Mouse (Mus musculus) stomach, postnatal 0 days (tissue): ENCODE measurements around the gene Hmgcll1. TPM values are rescaled to one million over a fixed set of nuclear protein-coding genes. Genes with fewer than 3 reads are reported as not detected.

ENCODE experiments used
- ATAC-seq: fragments of 200-750 bp; cut with Nextera tagmentation; 2 replicates; pipeline ENCODE4 v1.8.0; 2017; ENCODE audit not compliant: low FRiP score, low TSS enrichment
- DNase-seq: peaks from one replicate; pipeline ENCODE4 v3.0.0-alpha.2; 2016; ENCODE audit warnings: low spot score
- H3K27ac ChIP-seq: fragments of 300-500 bp; sonication (generic); replicated peaks from 2 replicates; pipeline ENCODE4 v1.5.1; 2014; ENCODE audit warnings: mild to moderate bottlenecking, control low read depth
- H3K27me3 ChIP-seq: fragments of 300-500 bp; sonication (generic); 2 replicates; pipeline ENCODE4 v1.6.1; 2014; ENCODE audit warnings: low read length; ENCODE audit not compliant: control insufficient read depth, insufficient read depth
- H3K36me3 ChIP-seq: fragments of 300-500 bp; sonication (generic); 2 replicates; pipeline ENCODE4 v1.6.1; 2014; ENCODE audit warnings: low read length, mixed read lengths; ENCODE audit not compliant: control insufficient read depth, insufficient read depth
- H3K4me1 ChIP-seq: fragments of 300-500 bp; sonication (generic); replicated peaks from 2 replicates; pipeline ENCODE4 v1.6.1; 2014; ENCODE audit warnings: antibody characterized with exemption; ENCODE audit not compliant: control insufficient read depth, insufficient read depth
- H3K4me2 ChIP-seq: fragments of 300-500 bp; sonication (generic); replicated peaks from 2 replicates; pipeline ENCODE4 v1.6.1; 2014; ENCODE audit warnings: low read depth, mild to moderate bottlenecking, control low read depth, moderate library complexity
- H3K4me3 ChIP-seq: fragments of 300-500 bp; sonication (generic); 2 replicates; pipeline ENCODE4 v1.5.1; 2014; ENCODE audit warnings: low read depth, low read length, control low read depth
- H3K9ac ChIP-seq: fragments of 300-500 bp; sonication (generic); 2 replicates; pipeline ENCODE4 v1.6.1; 2014; ENCODE audit warnings: mild to moderate bottlenecking, low read length, control low read depth, mixed read lengths
- H3K9me3 ChIP-seq: fragments of 300-500 bp; sonication (generic); 2 replicates; pipeline ENCODE4 v1.6.1; 2016; ENCODE audit warnings: low read length; ENCODE audit not compliant: control insufficient read depth
- CTCF ChIP-seq: IDR thresholded peaks from 2 replicates; pipeline ENCODE4 v1.5.1; 2016; ENCODE audit warnings: antibody characterized with exemption, low read depth, mild to moderate bottlenecking, moderate library complexity
- EP300 ChIP-seq: optimal IDR thresholded peaks from 2 replicates; pipeline ENCODE3; 2016; ENCODE audit warnings: antibody characterized with exemption
- WGBS: fragments of 180-500 bp; shearing (Covaris S2); extraction: QIAGEN DNeasy Blood & Tissue Kit; methylation state at CpG from one replicate; pipeline ENCODE4 v1.1.7; 2014; 5-methylcytosine and 5-hydroxymethylcytosine counted together
- polyA plus RNA-seq: library from polyadenylated mRNA; unstranded; fragments of >200 nt; fragmentation: Nextera tagmentation; extraction: Ambion mirVana; gene quantifications from 2 replicates; pipeline ENCODE4 v1.2.1, GENCODE M21; 2015

The Hmgcll1 gene
- polyA plus RNA-seq, 1 experiment from 2014 or later, result 1.0 TPM

- DNase-seq (no peak), ATAC-seq (no peak; the same call in 1 of the 2 replicates)
- Histone ChIP-seq H3K36me3 (no peaks in the 10 kb centered on the region), H3K4me3 (no peak overlapping the region), H3K4me2 (no peak overlapping the region), H3K4me1 (0 out of 2 replicates have a peak, but pooled peaks cover 5% of the 10 kb centered on the region), H3K27me3 (no peaks in the 10 kb centered on the region), H3K9ac (no peak overlapping the region), H3K27ac (no peak overlapping the region), H3K9me3 (no peaks in the 10 kb centered on the region)
- TF ChIP-seq EP300, result no peak
- TF ChIP-seq CTCF, result no peak
- WGBS, result 78% methylated on average over 10 of the region's 10 CpGs
These were observed 1.9 kb downstream of the Hmgcll1 start for GRCm38 (mm10) chr9:76016506-76016905.

GRCm38 (mm10) chr9:76023551-76023973, 8.9 kb downstream of the Hmgcll1 start:
- peak overlapping the region; percentile 56; the same call in 1 of the 2 replicates for H3K27ac ChIP-seq
- H3K36me3 ChIP-seq, result no peaks in the 10 kb centered on the region
- H3K27me3 ChIP-seq, result no peaks in the 10 kb centered on the region
- H3K4me3 ChIP-seq, result no peak overlapping the region
- no peaks in the 10 kb centered on the region for H3K9me3 ChIP-seq
- DNase-seq, result no peak
- no peak for TF ChIP-seq EP300
- TF ChIP-seq CTCF, result peak; percentile 34
- no peaks in the 10 kb centered on the region for H3K4me1 ChIP-seq
- ATAC-seq, result 0 out of 2 replicates have a peak, but pooled peaks have one; percentile 29
- H3K9ac ChIP-seq, result no peak overlapping the region
- 59% methylated on average over 5 of the region's 5 CpGs for WGBS
- H3K4me2 ChIP-seq, result no peak overlapping the region; the same call in 1 of the 2 replicates

- H3K9me3 ChIP-seq, result no peaks in the 10 kb centered on the region
- DNase-seq, result no peak
- H3K9ac ChIP-seq, result no peak overlapping the region
- H3K4me1 ChIP-seq, result no peaks in the 10 kb centered on the region
- no peaks in the 10 kb centered on the region for H3K36me3 ChIP-seq
- ATAC-seq, result peak; percentile 32; the same call in 1 of the 2 replicates
- peak overlapping the region; percentile 79 for H3K27ac ChIP-seq
- TF ChIP-seq CTCF (no peak), EP300 (no peak)
- H3K4me3 ChIP-seq, result no peak overlapping the region
- H3K4me2 ChIP-seq, result no peak overlapping the region
- 30% methylated on average over 5 of the region's 5 CpGs for WGBS
- H3K27me3 ChIP-seq, result no peaks in the 10 kb centered on the region
These were observed 9.9 kb downstream of the Hmgcll1 start for GRCm38 (mm10) chr9:76024277-76025246.

- ATAC-seq (no peak), DNase-seq (no peak)
- H3K4me3 ChIP-seq, result no peak overlapping the region
- 67% methylated on average over 16 of the region's 16 CpGs for WGBS
- H3K4me2 ChIP-seq, result no peak overlapping the region
- no peaks in the 10 kb centered on the region for H3K9me3 ChIP-seq
- H3K9ac ChIP-seq, result no peak overlapping the region
- TF ChIP-seq CTCF (no peak), EP300 (no peak)
- H3K27ac ChIP-seq, result no peak overlapping the region
- no peaks in the 10 kb centered on the region for H3K36me3 ChIP-seq
- H3K4me1 ChIP-seq, result no peaks in the 10 kb centered on the region
- H3K27me3 ChIP-seq, result no peaks in the 10 kb centered on the region
These were observed 15.0 kb downstream of the Hmgcll1 start for GRCm38 (mm10) chr9:76029471-76030199.

- H3K9me3 ChIP-seq, result no peaks in the 10 kb centered on the region
- no peak overlapping the region for H3K4me3 ChIP-seq
- no peaks in the 10 kb centered on the region for H3K36me3 ChIP-seq
- no peaks in the 10 kb centered on the region for H3K27me3 ChIP-seq
- ATAC-seq (no peak), DNase-seq (no peak)
- no peak overlapping the region for H3K27ac ChIP-seq
- H3K4me2 ChIP-seq, result no peak overlapping the region
- H3K4me1 ChIP-seq, result no peaks in the 10 kb centered on the region
- no peak overlapping the region for H3K9ac ChIP-seq
- TF ChIP-seq EP300, result no peak
- TF ChIP-seq CTCF, result no peak
- whole genome bisulfite sequencing, result 57% methylated on average over 7 of the region's 7 CpGs
These were observed 20.4 kb downstream of the Hmgcll1 start for GRCm38 (mm10) chr9:76035058-76035457.
